Mouse (Mus musculus): Measurements from ENCODE around the gene Zscan4-ps1. TPM values are rescaled to one million over a fixed set of nuclear protein-coding genes. Genes with fewer than 3 reads are reported as not detected.
"Not testable (repeated sequence)": the region's sequence is repeated elsewhere in the genome, so short reads cannot be mapped to it uniquely, and the experiment has no call there.

The Zscan4-ps1 gene
- polyA plus RNA-seq (2016; fragmentation: Nextera tagmentation; extraction: Ambion mirVana) = not detected in 2 replicates

DNA sequence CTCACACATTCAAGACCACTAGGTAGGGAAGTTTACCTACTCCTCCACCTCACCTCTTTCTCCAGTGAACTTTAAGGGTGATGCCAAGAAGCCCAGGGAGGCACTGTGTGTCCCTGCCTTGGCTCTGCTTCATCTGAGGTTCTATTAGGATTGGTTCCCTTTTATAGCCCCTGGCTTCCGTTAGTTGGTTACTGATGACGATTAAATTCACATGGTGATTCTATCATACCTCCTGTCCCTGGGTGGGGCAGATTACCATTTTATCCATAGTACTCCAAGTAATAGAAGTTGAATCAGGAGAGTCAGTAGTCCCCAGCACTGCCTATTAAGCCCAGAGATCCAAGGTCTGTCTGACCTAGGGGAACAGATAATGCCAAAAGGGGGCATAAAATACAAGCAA lies at the start of gene Zscan4-ps1:
Zscan4-ps1 (minus strand) TSS at position 101 of the 400 bp plus-strand sequence.
- H3K27me3 ChIP-seq; ATAC-seq (ENCODE audit: low FRiP score); H3K36me3 ChIP-seq (replicated peaks); H3K4me3 ChIP-seq (replicated peaks); H3K4me1 ChIP-seq; H3K9me3 ChIP-seq; H3K4me2 ChIP-seq; H3K9ac ChIP-seq; H3K27ac ChIP-seq: not testable (repeated sequence)
- WGBS = 92% methylated on average over 2 of the region's 2 CpGs

Other genes with a start within 250 kb of the Zscan4-ps1 start
- gene Zscan4b, start 164.6 kb downstream of the Zscan4-ps1 start, polyA plus RNA-seq (2016; fragmentation: Nextera tagmentation; extraction: Ambion mirVana) = not detected in 2 replicates
- gene Zscan4c, start 63.9 kb downstream of the Zscan4-ps1 start, polyA plus RNA-seq (2016; fragmentation: Nextera tagmentation; extraction: Ambion mirVana) = not detected in 2 replicates
- not detected in 2 replicates for gene Zscan4d, start 96.5 kb upstream of the Zscan4-ps1 start, polyA plus RNA-seq (2016; fragmentation: Nextera tagmentation; extraction: Ambion mirVana)
- not detected in 2 replicates for gene Zscan4e, start 241.0 kb upstream of the Zscan4-ps1 start, polyA plus RNA-seq (2016; fragmentation: Nextera tagmentation; extraction: Ambion mirVana)

Data from forebrain, embryonic 12.5 days (tissue).